Mouse (Mus musculus): ENCODE data around the gene Sumo1.

Gene Sumo1

DNA sequence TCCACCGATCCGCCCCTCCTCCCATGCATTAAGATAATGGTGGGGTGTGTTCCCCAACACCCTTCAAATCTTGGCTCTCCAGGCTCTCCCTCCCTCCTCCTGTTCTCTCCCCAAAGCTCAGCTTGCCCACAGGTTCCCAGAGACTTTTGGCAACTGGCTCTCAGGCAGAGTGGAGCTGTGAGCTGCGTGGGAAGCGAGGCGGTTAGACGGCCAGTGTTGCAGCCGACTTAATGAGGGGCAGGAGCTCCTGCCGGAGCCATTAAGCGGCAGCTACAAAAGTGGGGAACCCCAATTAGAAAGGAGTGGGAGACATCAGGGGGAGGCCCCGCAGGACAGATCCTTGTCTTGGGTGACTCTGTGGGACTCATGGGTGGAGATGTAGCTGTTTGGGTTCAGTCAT, 78.3 kb downstream of the Sumo1 start:
- DNase-seq, result peak; percentile 40 to 44

DNA sequence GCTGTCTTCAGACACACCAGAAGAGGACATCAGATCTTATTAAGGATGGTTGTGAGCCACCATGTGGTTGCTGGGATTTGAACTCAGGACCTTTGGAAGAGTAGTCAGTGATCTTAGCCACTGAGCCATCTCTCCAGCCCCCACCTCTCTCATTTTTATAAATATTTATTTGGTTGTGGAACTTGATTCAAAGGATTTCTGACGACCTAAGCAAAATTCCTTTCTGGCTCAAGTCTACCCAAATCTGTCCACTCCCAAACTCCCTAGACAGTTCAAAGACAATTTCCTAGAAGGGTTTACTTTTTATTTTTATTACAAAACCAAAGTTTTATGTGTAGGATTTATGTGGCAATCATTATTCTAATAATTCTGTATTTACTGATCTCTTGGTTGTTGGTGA, 81.4 kb downstream of the Sumo1 start:
- no peak for DNase-seq

- DNase-seq, result peak; percentile 87 to 88
Observed at GRCm38 (mm10) chr1:59584656-59585410, 85.8 kb downstream of the Sumo1 start.

- DNase-seq, result no peak
Observed at GRCm38 (mm10) chr1:59580880-59581279, 89.8 kb downstream of the Sumo1 start.

DNA sequence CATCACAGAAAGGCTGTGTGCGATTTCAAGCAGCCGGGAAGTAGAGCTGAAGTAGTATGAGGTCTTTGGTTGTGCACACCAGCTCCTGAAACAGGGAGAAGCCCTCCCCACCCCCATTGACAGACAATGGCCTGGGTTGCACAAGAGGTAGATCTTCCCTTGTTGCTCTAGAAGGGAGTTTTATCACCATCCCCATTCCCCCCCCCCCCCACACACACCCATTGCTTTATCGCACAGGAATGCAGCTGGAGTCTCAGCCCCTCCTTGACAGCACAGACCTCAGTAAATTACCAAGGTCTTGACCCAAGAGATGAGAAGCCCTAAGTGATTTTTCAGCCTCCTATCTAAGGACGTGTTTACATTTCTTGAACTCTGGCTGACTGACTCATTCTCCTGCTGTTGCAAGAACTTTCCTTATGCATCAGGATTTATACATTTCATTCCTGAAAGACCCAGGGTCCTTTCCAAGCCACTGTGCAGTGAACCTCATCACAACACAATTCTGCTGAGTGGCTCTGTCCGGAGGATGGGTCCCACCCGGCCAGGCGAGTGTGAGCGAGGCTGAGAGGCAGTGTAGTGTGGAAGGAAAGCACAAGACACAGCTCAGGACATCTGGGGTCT, 90.4 kb downstream of the Sumo1 start:
- peak; percentile 64 to 75 for DNase-seq

DNA sequence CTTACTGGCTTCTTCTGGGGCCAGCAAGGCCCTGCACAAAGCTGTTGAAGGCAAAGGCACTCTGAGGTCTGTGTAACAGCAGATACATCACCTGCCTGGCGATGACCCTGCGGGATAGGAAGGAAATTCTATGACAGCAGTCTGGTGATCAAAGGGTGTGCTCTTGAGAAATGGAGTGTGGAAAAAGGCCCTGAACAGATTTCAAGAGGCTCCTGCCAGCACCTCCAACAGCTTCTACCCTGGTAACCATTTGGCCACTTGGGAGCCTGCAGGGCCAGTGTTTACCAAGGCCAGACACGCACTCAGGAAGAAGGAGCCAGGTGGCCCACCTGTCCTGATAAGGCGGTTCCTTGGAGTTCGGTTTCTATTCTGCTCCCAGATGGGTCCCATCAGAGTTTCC, 91.3 kb downstream of the Sumo1 start:
- no peak for DNase-seq

DNA sequence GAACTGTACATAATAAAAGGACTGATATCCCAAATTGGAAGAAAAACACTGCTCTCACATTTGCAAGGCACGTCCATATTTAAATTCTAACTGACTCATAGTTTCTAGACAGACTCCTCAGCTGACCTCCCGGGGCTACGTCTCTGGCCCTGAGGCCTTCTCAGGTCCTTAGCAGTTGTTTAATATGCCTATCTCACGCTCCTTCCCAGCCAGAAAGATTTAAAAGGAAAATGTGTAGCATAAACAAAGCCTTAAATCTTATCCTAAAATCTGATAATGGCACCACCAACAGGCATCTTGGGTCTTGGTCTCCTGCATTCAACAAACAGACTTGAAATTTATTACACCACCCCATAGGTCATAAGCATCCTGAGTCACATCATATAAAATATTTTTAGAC, 91.9 kb downstream of the Sumo1 start:
- DNase-seq, result peak; percentile 14 to 34

GRCm38 (mm10) chr1:59574262-59575187, 96.1 kb downstream of the Sumo1 start:
- DNase-seq, result peak; percentile 35 to 57

GRCm38 (mm10) chr1:59573843-59574242, 96.8 kb downstream of the Sumo1 start:
- DNase-seq, result no peak

DNA sequence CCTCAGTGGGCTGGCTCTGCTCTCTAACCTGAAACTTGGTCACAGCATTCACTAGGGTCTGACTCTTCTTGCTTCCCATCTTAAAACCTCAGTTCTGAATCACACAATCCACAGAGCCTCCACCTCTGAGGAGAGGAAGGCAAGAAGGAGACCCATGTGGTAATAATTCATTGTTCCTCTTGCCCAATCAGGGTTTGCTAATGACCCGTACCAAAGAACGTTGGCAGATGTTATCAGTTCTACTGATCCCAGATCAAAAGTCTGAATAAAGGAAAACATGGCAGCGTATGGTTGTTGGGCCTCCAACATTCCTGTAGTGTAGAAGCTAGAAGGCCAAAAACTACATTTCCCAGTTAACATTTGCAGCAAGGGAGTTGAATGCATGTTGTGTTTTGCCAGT, 99.1 kb downstream of the Sumo1 start:
- DNase-seq, result no peak

- no peak for DNase-seq
Observed at GRCm38 (mm10) chr1:59570767-59571166, 99.9 kb downstream of the Sumo1 start.

GRCm38 (mm10) chr1:59569301-59569700, 101.3 kb downstream of the Sumo1 start:
- no peak for DNase-seq

- DNase-seq, result no peak
Observed at GRCm38 (mm10) chr1:59568283-59568682, 102.4 kb downstream of the Sumo1 start.

DNA sequence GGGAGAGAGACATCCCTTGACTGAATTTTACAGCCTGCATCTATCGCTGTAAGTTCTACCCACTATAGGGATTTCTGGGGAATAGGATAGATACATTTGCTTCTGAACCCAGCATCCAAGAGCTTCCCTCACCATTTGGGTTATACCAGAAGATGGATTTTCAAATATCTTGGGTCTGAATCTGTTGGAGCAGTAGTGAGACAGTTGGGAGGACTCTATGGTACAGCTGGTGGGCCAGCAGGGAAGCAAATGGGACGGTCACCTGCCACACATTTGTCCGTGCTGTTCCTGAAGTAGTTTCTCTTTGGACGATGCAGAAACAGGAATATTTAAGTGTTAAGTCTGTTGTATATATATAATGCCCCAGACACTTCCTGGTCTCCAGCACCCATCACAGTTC, 103.1 kb downstream of the Sumo1 start:
- DNase-seq, result no peak

- no peak for DNase-seq
Observed at GRCm38 (mm10) chr1:59566926-59567325, 103.7 kb downstream of the Sumo1 start.

DNA sequence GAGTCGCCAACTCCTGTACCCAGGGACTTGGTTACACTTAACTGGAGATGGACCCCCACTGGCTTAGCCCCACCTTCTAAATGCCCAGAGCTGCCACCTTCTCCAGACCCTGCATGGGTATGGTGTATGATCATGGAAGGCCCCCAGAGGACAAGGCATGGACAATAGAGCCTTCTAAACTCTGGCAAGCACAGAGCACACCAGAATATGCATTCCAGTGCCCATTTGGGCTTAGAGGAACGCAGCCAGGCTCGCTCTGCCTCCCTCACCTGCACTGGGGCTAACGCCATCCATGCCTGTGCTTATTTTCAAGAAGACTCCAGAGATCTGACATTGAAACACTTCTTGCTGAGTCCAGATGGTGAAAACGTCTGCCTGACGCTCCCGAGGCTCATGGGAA, 104.4 kb downstream of the Sumo1 start:
- no peak for DNase-seq

- DNase-seq, result no peak
Observed at GRCm38 (mm10) chr1:59565804-59566203, 104.8 kb downstream of the Sumo1 start.

DNA sequence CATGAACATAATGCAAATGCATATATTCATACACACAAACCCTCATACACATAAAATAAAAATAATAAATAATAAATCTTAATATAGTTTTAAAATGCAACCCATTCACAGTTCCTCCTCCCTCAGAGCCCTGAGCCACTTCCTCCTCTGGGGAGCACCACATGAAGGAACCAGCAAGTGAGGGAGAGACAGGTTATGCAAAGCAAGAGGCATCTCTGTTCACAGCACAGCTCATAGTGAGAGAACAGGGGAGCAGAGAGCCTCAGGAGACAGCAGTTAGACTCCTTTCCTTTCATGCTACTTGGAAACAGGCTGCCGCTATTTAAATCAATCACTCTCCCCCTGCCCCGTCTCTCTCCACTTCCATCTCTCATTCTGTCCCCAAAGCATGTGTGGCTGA, 107.1 kb downstream of the Sumo1 start:
- no peak for DNase-seq

GRCm38 (mm10) chr1:59553708-59554107, 116.9 kb downstream of the Sumo1 start:
- DNase-seq, result no peak

DNA sequence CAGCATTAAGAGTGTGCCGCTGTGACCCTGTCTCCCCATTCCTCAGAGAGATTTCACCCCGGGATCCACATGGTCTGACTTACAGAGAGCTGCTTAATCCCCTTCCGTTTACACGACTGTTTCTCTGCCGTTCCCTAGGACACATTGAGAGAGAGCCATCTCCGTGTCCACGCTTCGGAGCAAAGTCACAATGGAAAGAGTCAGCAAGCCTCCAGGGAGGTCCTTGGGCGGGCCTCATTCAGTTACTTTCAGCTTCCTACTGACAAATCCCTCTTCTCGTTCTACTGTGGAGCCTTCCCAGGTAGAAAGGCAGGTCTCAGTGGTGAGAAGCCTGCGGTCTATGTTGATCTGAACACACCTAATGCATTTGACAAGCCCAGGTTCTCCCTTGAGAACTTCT, 119.6 kb downstream of the Sumo1 start:
- DNase-seq, result peak in 1 of 2 experiments; percentile 22

GRCm38 (mm10) chr1:59550227-59550626, 120.4 kb downstream of the Sumo1 start:
- DNase-seq, result peak; percentile 34 to 60

- DNase-seq, result no peak
Observed at GRCm38 (mm10) chr1:59549036-59549675, 121.5 kb downstream of the Sumo1 start.

DNA sequence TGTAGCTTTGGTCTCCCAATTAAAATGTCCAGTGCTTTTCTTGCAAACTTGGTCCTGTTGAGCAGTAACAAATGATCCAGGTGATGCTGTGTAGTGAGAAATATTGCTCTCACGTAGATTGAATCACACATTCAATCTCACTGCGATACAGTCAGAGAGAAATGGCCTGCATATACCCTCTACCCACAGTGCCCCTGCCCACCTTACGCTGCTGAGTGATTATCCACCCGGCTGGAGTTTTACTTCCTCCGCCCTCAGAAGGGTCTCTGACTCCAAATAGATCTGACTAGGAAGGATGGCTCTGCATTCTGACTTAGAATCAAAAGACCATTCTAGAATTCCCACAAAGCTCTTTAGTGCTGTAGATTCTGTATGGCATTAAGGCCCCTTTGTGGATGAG, 122.1 kb downstream of the Sumo1 start:
- no peak for DNase-seq

Data from kidney, postnatal 4 days (tissue).